Mouse (Mus musculus): ENCODE measurements around the gene Ret. TPM values are rescaled to one million over a fixed set of nuclear protein-coding genes. Genes with fewer than 3 reads are reported as not detected.

The Ret gene
- polyA plus RNA-seq, 2 experiments from 2014 or later, result 0.28 to 0.65 TPM

Other genes starting within 250 kb of the Ret start
- 1 to 10 TPM; 5.4 to 7.8 TPM for gene Rasgef1a, start 186.3 kb downstream of the Ret start, polyA plus RNA-seq (2017; shearing (Covaris generic))
- 1 to 10 TPM; 6.0 to 8.7 TPM for gene Csgalnact2, start 58.6 kb downstream of the Ret start, polyA plus RNA-seq (2017; shearing (Covaris generic))
- 10 to 100 TPM; 27.3 to 30.4 TPM for gene Bms1, start 221.8 kb upstream of the Ret start, polyA plus RNA-seq (2017; shearing (Covaris generic))

Data from CD4-positive, CD25-positive, alpha-beta regulatory T cell, adult 4 months (primary cell).